9 mouse cellular contexts compared by ENCODE assay signal in genomic region chr11:117118248-117118647, GRCm38 (mm10). TPM values are rescaled to one million over a fixed set of nuclear protein-coding genes. Genes with fewer than 3 reads are reported as not detected.
DNase-seq lines count a peak whose midpoint lies in the region; ATAC-seq and TF ChIP-seq lines count a peak whose summit lies in the region.
"Had no signal": no experiment of that assay in that cellular context is flagged by ENCODE, and none has a peak within 500 bp of the region (broad histone marks: within the 10 kb centered on the region; RNA-seq: fewer than 3 reads in every experiment).

No protein-coding gene starts in this region.

- 54% methylated on average over 4 of the region's 4 CpGs for WGBS in heart, embryonic 14.5 days
- WGBS in embryonic facial prominence, embryonic 12.5 days: 55% methylated on average over 4 of the region's 4 CpGs
- WGBS in limb, embryonic 13.5 days: 64% methylated on average over 4 of the region's 4 CpGs

- peak overlapping the region; percentile 59; the same call in 1 of the 2 replicates for H3K9ac ChIP-seq in heart, embryonic 14.5 days (ENCODE audit: low read length)
- H3K9ac ChIP-seq in embryonic facial prominence, embryonic 12.5 days: no peak overlapping the region; the same call in 1 of the 2 replicates
- no peak overlapping the region; the same call in 1 of the 2 replicates for H3K9ac ChIP-seq in limb, embryonic 13.5 days

- peaks cover 29% of the 10 kb centered on the region for H3K36me3 ChIP-seq in heart, embryonic 14.5 days (ENCODE audit: control insufficient read depth, insufficient read depth, low read length)
- H3K36me3 ChIP-seq in G1E (replicated peaks): peaks cover 66% of the 10 kb centered on the region
- no peaks in the 10 kb centered on the region; the same call in 1 of the 2 replicates for H3K36me3 ChIP-seq in embryonic facial prominence, embryonic 12.5 days
- H3K36me3 ChIP-seq in limb, embryonic 13.5 days: peaks cover 22% of the 10 kb centered on the region

- DNase-seq in heart, postnatal 36 days: no peak
- DNase-seq in G1E (ENCODE audit: low spot score): no peak
- DNase-seq in spleen, postnatal 14 days (ENCODE audit: low spot score in 2 of 2): no peak
- DNase-seq in kidney, adult 18-20 months: no peak
- DNase-seq: lung, adult 18-20 months had no signal

- ATAC-seq in heart, embryonic 14.5 days (ENCODE audit: insufficient number of reproducible peaks, insufficient read depth, low FRiP score, low read depth): no peak
- ATAC-seq in G1E (ENCODE audit: extremely low read depth, insufficient number of reproducible peaks, low FRiP score, poor library complexity, severe bottlenecking): no peak
- no peak for ATAC-seq in embryonic facial prominence, embryonic 12.5 days (ENCODE audit: insufficient number of reproducible peaks, insufficient read depth, low FRiP score, low TSS enrichment)
- no peak for ATAC-seq in limb, embryonic 13.5 days (ENCODE audit: low FRiP score, low read depth)
- no peak for ATAC-seq in granulocyte monocyte progenitor cell, adult 5-6 weeks (replicated peaks; ENCODE audit: poor library complexity, severe bottlenecking)

- intact Hi-C loops in heart, postnatal 36 days (cut with DNase I): no loop called here

- H3K4me3 ChIP-seq in heart, embryonic 14.5 days (ENCODE audit: control insufficient read depth in 1 of 2, insufficient read depth in 1 of 2, low read depth in 1 of 2, low read length in 2 of 2): no peak overlapping the region
- H3K4me3 ChIP-seq in G1E (ENCODE audit: low read depth, low read length): peak overlapping the region; percentile 60; the same call in 1 of the 2 replicates
- no peak overlapping the region for H3K4me3 ChIP-seq in embryonic facial prominence, embryonic 12.5 days
- H3K4me3 ChIP-seq in limb, embryonic 13.5 days: peak overlapping the region; percentile 16; the same call in 1 of the 2 replicates

- H3K4me2 ChIP-seq in heart, embryonic 14.5 days (ENCODE audit: low read length): peak overlapping the region; percentile 38
- peak overlapping the region; percentile 27; the same call in 1 of the 2 replicates for H3K4me2 ChIP-seq in embryonic facial prominence, embryonic 12.5 days (replicated peaks)
- peak overlapping the region; percentile 79 for H3K4me2 ChIP-seq in limb, embryonic 13.5 days (replicated peaks)

- peaks cover 56 to 78% of the 10 kb centered on the region in 2 experiments for H3K4me1 ChIP-seq in heart, embryonic 14.5 days (ENCODE audit: control insufficient read depth in 2 of 2, insufficient read depth in 2 of 2, low read length in 2 of 2)
- peaks cover 75% of the 10 kb centered on the region for H3K4me1 ChIP-seq in G1E (ENCODE audit: insufficient read depth, low read depth, low read length)
- H3K4me1 ChIP-seq in embryonic facial prominence, embryonic 12.5 days: peaks cover 75% of the 10 kb centered on the region
- peaks cover 86% of the 10 kb centered on the region for H3K4me1 ChIP-seq in limb, embryonic 13.5 days

- no peaks in the 10 kb centered on the region for H3K27me3 ChIP-seq in heart, embryonic 14.5 days (ENCODE audit: control insufficient read depth, insufficient read depth, low read length)
- H3K27me3 ChIP-seq in G1E (ENCODE audit: insufficient read depth, low read length): no peaks in the 10 kb centered on the region
- H3K27me3 ChIP-seq in embryonic facial prominence, embryonic 12.5 days: no peaks in the 10 kb centered on the region
- no peaks in the 10 kb centered on the region for H3K27me3 ChIP-seq in limb, embryonic 13.5 days

- TF ChIP-seq CTCF in G1E (IDR thresholded peaks at IDR 0.05; ENCODE audit: low read depth, low read length): no peak

- 0 out of 2 replicates have a peak, but pooled peaks cover 3% of the 10 kb centered on the region for H3K9me3 ChIP-seq in heart, embryonic 14.5 days (ENCODE audit: control insufficient read depth, low read length)
- H3K9me3 ChIP-seq in G1E (replicated peaks): peaks cover 4% of the 10 kb centered on the region; the same call in 1 of the 2 replicates
- no peaks in the 10 kb centered on the region for H3K9me3 ChIP-seq in embryonic facial prominence, embryonic 12.5 days
- no peaks in the 10 kb centered on the region for H3K9me3 ChIP-seq in limb, embryonic 13.5 days

- peak overlapping the region; percentile 29 to 43; a peak in 2 of 4 replicates for H3K27ac ChIP-seq in heart, embryonic 14.5 days (replicated peaks in 1 of 2; ENCODE audit: control insufficient read depth in 1 of 2, insufficient read depth in 1 of 2, low read depth in 2 of 2, low read length in 2 of 2)
- H3K27ac ChIP-seq in embryonic facial prominence, embryonic 12.5 days: peak overlapping the region; percentile 70; the same call in 1 of the 2 replicates
- H3K27ac ChIP-seq in limb, embryonic 13.5 days: peak overlapping the region; percentile 29

RNA-seq across cellular contexts. Expression of gene Sec14l1, which starts 3.3 kb away (rescaled TPM):
- polyA plus RNA-seq in heart, embryonic 14.5 days (2014; fragmentation: Nextera tagmentation; extraction: Ambion mirVana): 33.2 and 34.2 TPM in 2 replicates
- total RNA-seq in heart, postnatal 36 days (2021): 10 to 100 TPM; 67.9 to 75.2 TPM
- total RNA-seq in G1E (2014; fragmentation: Nextera tagmentation) (72.9 and 82.8 TPM in 2 replicates), G1E (2017) (76.1 and 77.8 TPM in 2 replicates)
- polyA plus RNA-seq in G1E (2012): 88.9 and 95.5 TPM in 2 replicates
- 55.6 and 61.0 TPM in 2 replicates for polyA plus RNA-seq in embryonic facial prominence, embryonic 12.5 days (2016; fragmentation: Nextera tagmentation; extraction: Ambion mirVana)
- polyA plus RNA-seq in limb, embryonic 13.5 days (2015; fragmentation: Nextera tagmentation; extraction: Ambion mirVana): 61.2 and 65.4 TPM in 2 replicates
- 10.8 and 13.3 TPM in 2 replicates for total RNA-seq in granulocyte monocyte progenitor cell, adult 5-6 weeks (2014; fragmentation: Nextera tagmentation)
- total RNA-seq in granulocyte monocyte progenitor cell, adult 5-6 weeks (2017): 9.8 and 12.8 TPM in 2 replicates

Comparison
In these comparisons a context has a peak if more than half of its experiments do, and no peak if none do; other contexts are left out.
1. H3K4me2 ChIP-seq: peak in every context shown above with its lines; median percentile 79 in limb, embryonic 13.5 days; 38 in heart, embryonic 14.5 days; 27 in embryonic facial prominence, embryonic 12.5 days.
2. H3K4me3 ChIP-seq: peak in G1E (single experiment) and limb, embryonic 13.5 days (single experiment); none in heart, embryonic 14.5 days (0 of 2) and embryonic facial prominence, embryonic 12.5 days (single experiment).
3. Peak in every context shown above with its lines, with median percentiles within 50 percentile points of each other: H3K27ac ChIP-seq.